Mouse (Mus musculus) liver, postnatal 0 days (tissue): ENCODE measurements around the gene Ppp1r12b. TPM values are rescaled to one million over a fixed set of nuclear protein-coding genes. Genes with fewer than 3 reads are reported as not detected.

Experiments used
- ATAC-seq: fragments of 200-750 bp; cut with Nextera tagmentation; 2 replicates; pipeline ENCODE4 v1.8.0; 2017; ENCODE audit warnings: mild to moderate bottlenecking, moderate library complexity
- DNase-seq: peaks from one replicate; pipeline ENCODE4 v3.0.0-alpha.2; 2016
- H3K27ac ChIP-seq: fragments of 300-500 bp; sonication (generic); 2 replicates; pipeline ENCODE4 v1.5.1; 2014; ENCODE audit warnings: antibody characterized with exemption, moderate library complexity, mild to moderate bottlenecking, low read depth
- H3K27me3 ChIP-seq: fragments of 300-500 bp; sonication (generic); 2 replicates; pipeline ENCODE4 v1.6.1; 2014; ENCODE audit warnings: low read length, control low read depth, mixed read lengths; ENCODE audit not compliant: insufficient read depth
- H3K36me3 ChIP-seq: fragments of 300-500 bp; sonication (generic); replicated peaks from 2 replicates; pipeline ENCODE4 v1.6.1; 2014; ENCODE audit warnings: mild to moderate bottlenecking, control low read depth, low read length, moderate library complexity, mixed read lengths; ENCODE audit not compliant: insufficient read depth
- H3K4me1 ChIP-seq: fragments of 300-500 bp; sonication (generic); 2 replicates; pipeline ENCODE4 v1.6.1; 2014; ENCODE audit warnings: antibody characterized with exemption, mild to moderate bottlenecking, control low read depth; ENCODE audit not compliant: insufficient read depth
- H3K4me2 ChIP-seq: fragments of 300-500 bp; sonication (generic); 2 replicates; pipeline ENCODE4 v1.6.1; 2014; ENCODE audit warnings: low read depth, mild to moderate bottlenecking, low read length, moderate library complexity, mixed read lengths
- H3K4me3 ChIP-seq: fragments of 300-500 bp; sonication (generic); 2 replicates; pipeline ENCODE4 v1.5.1; 2014; ENCODE audit warnings: low read depth, low read length
- H3K9ac ChIP-seq: fragments of 300-500 bp; sonication (generic); replicated peaks from 2 replicates; pipeline ENCODE4 v1.6.1; 2014; ENCODE audit warnings: mild to moderate bottlenecking, moderate library complexity
- H3K9me3 ChIP-seq: fragments of 300-500 bp; sonication (generic); 2 replicates; pipeline ENCODE4 v1.6.1; 2016; ENCODE audit warnings: mild to moderate bottlenecking, control low read depth, low read length, mixed read lengths
- CTCF ChIP-seq: sonication (generic); IDR thresholded peaks from 2 replicates; pipeline ENCODE4 v1.5.1; 2016; ENCODE audit warnings: antibody characterized with exemption, low read depth
- EP300 ChIP-seq: IDR thresholded peaks from 2 replicates; pipeline ENCODE4 v1.6.1; 2016; ENCODE audit warnings: antibody characterized with exemption, low read depth, mild to moderate bottlenecking
- WGBS: fragments of 180-500 bp; shearing (Covaris S2); extraction: QIAGEN DNeasy Blood & Tissue Kit; methylation state at CpG from one replicate; pipeline ENCODE4 v1.1.7; 2014; ENCODE audit not compliant: insufficient replicate concordance; 5-methylcytosine and 5-hydroxymethylcytosine counted together
- polyA plus RNA-seq: library from polyadenylated mRNA; unstranded; fragments of >200 nt; fragmentation: Nextera tagmentation; extraction: Ambion mirVana; gene quantifications from 2 replicates; pipeline ENCODE4 v1.2.1, GENCODE M21; 2015

Gene Ppp1r12b
- polyA plus RNA-seq: 0.93 and 1.4 TPM in 2 replicates

DNA sequence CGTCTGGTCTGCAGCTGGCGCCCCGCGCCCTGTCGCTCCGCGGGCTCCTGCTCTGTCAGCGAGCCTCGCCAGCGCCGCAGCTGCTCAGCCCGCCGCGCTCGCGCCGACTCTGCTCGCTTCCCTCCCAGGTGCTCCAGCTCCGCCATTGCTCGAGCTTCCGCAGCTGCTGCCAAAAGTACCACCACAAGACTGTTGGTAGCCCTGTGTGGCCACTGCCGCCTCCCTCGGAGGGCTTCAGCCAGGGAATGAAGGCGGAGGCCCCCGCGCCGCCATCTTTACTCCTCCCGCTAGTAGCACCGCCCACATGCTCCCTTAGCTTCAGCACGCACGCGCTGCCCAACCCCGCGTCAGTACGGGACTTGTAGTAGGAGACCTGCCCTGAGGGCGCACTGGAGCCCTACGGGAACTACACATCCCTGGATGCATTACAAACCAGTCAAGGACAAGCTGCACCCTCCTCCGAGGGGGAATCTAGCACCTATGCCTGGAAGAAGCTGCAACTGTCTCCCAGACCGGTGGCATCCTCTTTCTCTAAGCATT is at the start of gene Ppp1r12b:
Ppp1r12b (minus strand) TSS at position 306 of the 540 bp plus-strand sequence.
- Histone ChIP-seq H3K4me3 (peak within 1 kb of the TSS; percentile 77), H3K9me3 (no peaks in the 10 kb centered on the region), H3K4me1 (peaks cover 10% of the 10 kb centered on the region), H3K27ac (peak within 1 kb of the TSS; percentile 78), H3K9ac (peak within 1 kb of the TSS; percentile 78), H3K36me3 (no peaks in the 10 kb centered on the region), H3K4me2 (peak within 1 kb of the TSS; percentile 95), H3K27me3 (no peaks in the 10 kb centered on the region)
- peak; percentile 99 for ATAC-seq
- TF ChIP-seq EP300: no peak
- TF ChIP-seq CTCF: peak; percentile 44
- peak; percentile 93 for DNase-seq
- 2% methylated on average over 39 of the region's 39 CpGs for WGBS

DNA sequence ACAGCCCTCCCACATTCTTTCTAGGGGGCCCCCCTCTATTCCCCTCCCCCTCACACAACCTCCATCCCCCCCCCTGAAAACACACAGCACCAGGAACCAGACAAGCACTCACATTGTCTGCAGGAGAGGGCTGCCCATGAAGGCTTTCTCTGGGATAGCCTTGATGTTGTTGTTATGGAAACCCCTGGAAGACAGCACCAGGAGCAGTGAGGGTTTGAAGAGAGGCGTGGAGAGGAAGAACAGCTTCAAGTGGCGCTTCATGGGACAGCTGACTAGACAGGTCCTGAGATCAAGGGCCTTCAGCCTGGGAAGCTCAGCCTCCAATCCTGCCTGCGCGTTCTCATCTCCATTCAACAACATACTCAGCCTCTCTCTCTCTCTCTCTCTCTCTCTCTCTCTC is 47.6 kb upstream of the Ppp1r12b start:
- H3K36me3 ChIP-seq: no peaks in the 10 kb centered on the region
- H3K4me1 ChIP-seq: no peaks in the 10 kb centered on the region
- no peak overlapping the region for H3K4me3 ChIP-seq
- no peak overlapping the region for H3K9ac ChIP-seq
- WGBS: 72% methylated on average over 4 of the region's 4 CpGs
- no peaks in the 10 kb centered on the region for H3K27me3 ChIP-seq
- no peak for DNase-seq
- no peak for ATAC-seq
- no peak for TF ChIP-seq CTCF
- TF ChIP-seq EP300: no peak
- H3K9me3 ChIP-seq: no peaks in the 10 kb centered on the region
- no peak overlapping the region for H3K27ac ChIP-seq
- no peak overlapping the region for H3K4me2 ChIP-seq

- Histone ChIP-seq H3K9me3 (no peaks in the 10 kb centered on the region), H3K4me3 (no peak overlapping the region), H3K9ac (no peak overlapping the region), H3K27me3 (no peaks in the 10 kb centered on the region), H3K27ac (no peak overlapping the region), H3K36me3 (no peaks in the 10 kb centered on the region), H3K4me1 (no peaks in the 10 kb centered on the region), H3K4me2 (no peak overlapping the region)
- TF ChIP-seq CTCF (no peak), EP300 (no peak)
- DNase-seq (peak; percentile 34), ATAC-seq (no peak)
- 53% methylated on average over 9 of the region's 9 CpGs for WGBS
Observed at GRCm38 (mm10) chr1:135000527-135000926, 44.8 kb upstream of the Ppp1r12b start.

DNA sequence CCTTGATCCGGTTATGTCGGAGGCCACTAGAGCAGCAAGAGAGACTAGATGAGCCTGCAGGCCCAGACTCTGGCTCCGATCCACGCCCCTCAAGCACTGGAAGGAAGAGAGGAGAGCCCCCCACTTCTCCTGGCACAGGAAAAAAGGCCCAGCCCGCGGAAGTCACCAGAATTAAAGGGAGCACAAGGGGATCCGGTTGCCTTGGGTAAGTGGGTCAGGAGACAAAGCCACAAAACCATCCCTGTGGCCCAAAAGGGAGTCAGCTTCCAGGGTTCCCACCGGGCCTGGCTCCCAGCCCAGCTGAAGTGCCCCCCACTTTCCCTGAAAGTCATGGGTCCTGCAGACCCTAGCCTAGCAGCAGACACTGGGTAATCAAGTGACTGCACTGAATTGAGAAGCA is 42.5 kb upstream of the Ppp1r12b start:
- ATAC-seq (no peak), DNase-seq (no peak)

DNA sequence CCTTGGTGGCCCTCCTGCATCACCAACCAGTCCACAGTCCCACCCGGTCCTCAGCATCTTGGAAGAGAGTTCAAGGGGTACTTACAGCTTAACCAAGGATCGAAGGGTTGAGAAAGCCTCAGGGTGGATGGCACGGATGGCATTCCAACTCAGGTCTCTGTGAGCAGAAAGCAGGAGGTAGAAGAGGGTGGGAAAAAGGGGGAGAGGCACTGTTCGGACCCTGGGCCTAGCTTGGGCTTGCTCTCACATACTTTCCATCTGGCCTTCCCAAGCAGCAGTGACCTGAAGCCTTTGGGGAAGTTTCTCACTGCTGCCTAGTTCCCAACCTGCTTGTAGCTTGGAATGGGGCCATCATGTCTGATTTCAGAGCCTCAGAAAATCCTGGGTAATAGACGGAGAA is 41.8 kb upstream of the Ppp1r12b start:
- ATAC-seq (no peak), DNase-seq (no peak)
- no peak overlapping the region for H3K27ac ChIP-seq
- no peaks in the 10 kb centered on the region for H3K4me1 ChIP-seq
- no peaks in the 10 kb centered on the region for H3K9me3 ChIP-seq
- 75% methylated on average over 5 of the region's 5 CpGs for WGBS
- TF ChIP-seq EP300 (no peak), CTCF (no peak)
- H3K36me3 ChIP-seq: no peaks in the 10 kb centered on the region
- no peak overlapping the region for H3K4me2 ChIP-seq
- H3K9ac ChIP-seq: no peak overlapping the region
- H3K4me3 ChIP-seq: no peak overlapping the region
- H3K27me3 ChIP-seq: no peaks in the 10 kb centered on the region

More for the DNA sequence above, 42.5 kb upstream of the Ppp1r12b start:
- no peaks in the 10 kb centered on the region for H3K36me3 ChIP-seq
- TF ChIP-seq EP300 (no peak), CTCF (no peak)
- WGBS: 76% methylated on average over 8 of the region's 8 CpGs
- no peak overlapping the region for H3K4me2 ChIP-seq
- H3K27me3 ChIP-seq: no peaks in the 10 kb centered on the region
- H3K9me3 ChIP-seq: no peaks in the 10 kb centered on the region
- H3K9ac ChIP-seq: no peak overlapping the region
- no peaks in the 10 kb centered on the region for H3K4me1 ChIP-seq
- H3K4me3 ChIP-seq: no peak overlapping the region
- no peak overlapping the region for H3K27ac ChIP-seq

DNA sequence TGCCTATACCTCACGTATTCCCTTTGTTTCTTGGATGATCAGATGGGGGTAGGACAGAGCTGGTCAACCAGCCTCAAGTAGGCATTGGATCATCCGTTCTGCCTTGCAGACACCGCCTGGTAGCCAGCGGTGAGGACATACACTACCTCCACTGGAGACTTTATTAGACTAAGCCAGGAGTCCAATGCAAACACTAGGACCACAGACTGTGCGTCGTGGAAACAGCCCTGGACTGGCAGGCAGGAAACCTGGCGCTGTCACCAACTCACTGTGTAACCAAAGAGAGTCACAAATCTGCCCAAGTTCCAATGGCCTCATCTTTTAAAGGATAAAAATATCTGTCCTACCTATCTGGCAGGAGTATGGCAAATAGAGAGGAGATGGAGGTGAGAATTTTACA is 40.7 kb upstream of the Ppp1r12b start:
- Histone ChIP-seq H3K36me3 (no peaks in the 10 kb centered on the region), H3K9ac (no peak overlapping the region), H3K9me3 (no peaks in the 10 kb centered on the region), H3K4me2 (no peak overlapping the region), H3K4me1 (no peaks in the 10 kb centered on the region), H3K4me3 (no peak overlapping the region), H3K27ac (no peak overlapping the region), H3K27me3 (no peaks in the 10 kb centered on the region)
- 83% methylated on average over 7 of the region's 7 CpGs for WGBS
- no peak for DNase-seq
- TF ChIP-seq EP300: no peak
- ATAC-seq: no peak

DNA sequence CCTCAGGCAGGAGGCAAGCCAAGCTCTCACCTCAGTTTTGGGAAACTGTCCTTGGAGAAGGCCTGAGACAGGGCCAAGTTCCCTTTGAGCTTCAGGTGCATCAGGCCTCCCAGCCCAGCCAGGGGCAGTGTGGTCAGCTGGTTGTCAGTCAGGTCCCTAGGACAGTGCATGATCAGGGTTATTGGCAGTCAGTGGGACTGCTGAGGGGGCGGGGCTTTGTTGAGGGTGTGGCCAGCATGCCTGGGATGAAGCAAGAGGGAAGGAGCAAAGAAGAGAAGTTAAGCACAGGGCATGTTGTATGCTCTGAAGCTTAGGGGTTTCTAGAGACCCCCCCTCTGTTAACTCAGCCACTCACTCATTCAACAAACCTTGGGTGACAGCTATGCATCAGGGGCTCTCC is 40.2 kb upstream of the Ppp1r12b start:
- WGBS: 0% methylated on average over 1 of the region's 1 CpGs
- H3K4me1 ChIP-seq: no peaks in the 10 kb centered on the region
- no peak overlapping the region for H3K27ac ChIP-seq
- H3K27me3 ChIP-seq: no peaks in the 10 kb centered on the region
- ATAC-seq (peak; percentile 72; the same call in 1 of the 2 replicates), DNase-seq (peak; percentile 64)
- H3K4me3 ChIP-seq: no peak overlapping the region
- H3K9me3 ChIP-seq: no peaks in the 10 kb centered on the region
- TF ChIP-seq EP300 (no peak), CTCF (no peak)
- H3K4me2 ChIP-seq: no peak overlapping the region
- no peaks in the 10 kb centered on the region for H3K36me3 ChIP-seq
- H3K9ac ChIP-seq: no peak overlapping the region
